Mouse (Mus musculus): ENCODE results near the gene Vhl. TPM values are rescaled to one million over a fixed set of nuclear protein-coding genes. Genes with fewer than 3 reads are reported as not detected.
A peak's percentile ranks its signal among the peaks of the same experiment; 100 is the strongest.

Gene Vhl
- total and polyA plus RNA-seq, 3 experiments, result 8.3 to 11.2 (median 8.6) TPM

- TF ChIP-seq CTCF (IDR thresholded peaks at IDR 0.05) (no peak), POLR2A (IDR thresholded peaks at IDR 0.05; ENCODE audit: insufficient read depth, low read depth, low read length) (no peak), EP300 (IDR thresholded peaks at IDR 0.05; ENCODE audit: insufficient read depth, low read depth, low read length) (no peak)
- peak overlapping the region; percentile 87 for H3K4me3 ChIP-seq
- no peak for DNase-seq
- 0 out of 2 replicates have a peak, but pooled peaks cover 2% of the 10 kb centered on the region for H3K36me3 ChIP-seq (ENCODE audit: control insufficient read depth, insufficient read depth, low read length)
- H3K79me2 ChIP-seq (replicated peaks; ENCODE audit: control insufficient read depth, insufficient read depth, low read length), result peaks cover 5% of the 10 kb centered on the region
- peak overlapping the region; percentile 73 for H3K9ac ChIP-seq (ENCODE audit: low read depth, low read length)
- peak overlapping the region; percentile 94 for H3K27ac ChIP-seq
- H3K27me3 ChIP-seq (ENCODE audit: control insufficient read depth, insufficient read depth, low read length), result no peaks in the 10 kb centered on the region
- intact Hi-C loops (cut with DNase I), result loop anchor here (1.0 to 5.0 kb wide), 3 partner anchors 20 to 121 kb away; partner anchors contain the start of genes Creld1, Emc3 and Fancd2
- peaks cover 4% of the 10 kb centered on the region for H3K4me1 ChIP-seq (ENCODE audit: control insufficient read depth, insufficient read depth, low read length)
- 59% methylated on average over 12 of the region's 12 CpGs for WGBS
These were observed 19.8 kb upstream of the Vhl start for GRCm38 (mm10) chr6:113603993-113604392.

- H3K36me3 ChIP-seq (ENCODE audit: control insufficient read depth, insufficient read depth, low read length), result 0 out of 2 replicates have a peak, but pooled peaks cover 2% of the 10 kb centered on the region
- peak within 1 kb of the TSS; percentile 87 for H3K4me3 ChIP-seq
- TF ChIP-seq CTCF (IDR thresholded peaks at IDR 0.05), result peak; percentile 75
- TF ChIP-seq POLR2A (IDR thresholded peaks at IDR 0.05; ENCODE audit: insufficient read depth, low read depth, low read length), result peak; percentile 71
- 0 out of 2 replicates have a peak, but pooled peaks have one; percentile 20 for TF ChIP-seq EP300 (IDR thresholded peaks at IDR 0.05; ENCODE audit: insufficient read depth, low read depth, low read length)
- peaks cover 5% of the 10 kb centered on the region for H3K79me2 ChIP-seq (replicated peaks; ENCODE audit: control insufficient read depth, insufficient read depth, low read length)
- H3K27me3 ChIP-seq (ENCODE audit: control insufficient read depth, insufficient read depth, low read length), result no peaks in the 10 kb centered on the region
- H3K4me1 ChIP-seq (ENCODE audit: control insufficient read depth, insufficient read depth, low read length), result peaks cover 4% of the 10 kb centered on the region
- H3K27ac ChIP-seq, result peak within 1 kb of the TSS; percentile 94
- peak; percentile 92 to 93 for DNase-seq
- intact Hi-C loops (cut with DNase I), result loop anchor here (1.0 to 5.0 kb wide), 3 partner anchors 20 to 121 kb away; partner anchors contain the start of genes Creld1, Emc3 and Fancd2
- peak within 1 kb of the TSS; percentile 93 for H3K9ac ChIP-seq (ENCODE audit: low read depth, low read length)
- under 1% methylated on average over 65 of the region's 65 CpGs for WGBS
These were observed 19.1 kb upstream of the Vhl start, which contains the start of gene Brk1 for GRCm38 (mm10) chr6:113604432-113605223. Gene Brk1, plus strand, starts transcription at chr6:113604772.

- no peak for DNase-seq
- Histone ChIP-seq H3K27me3 (ENCODE audit: control insufficient read depth, insufficient read depth, low read length) (no peaks in the 10 kb centered on the region), H3K79me2 (replicated peaks; ENCODE audit: control insufficient read depth, insufficient read depth, low read length) (peaks cover 5% of the 10 kb centered on the region), H3K4me1 (ENCODE audit: control insufficient read depth, insufficient read depth, low read length) (peaks cover 4% of the 10 kb centered on the region), H3K4me3 (peak overlapping the region; percentile 87), H3K36me3 (ENCODE audit: control insufficient read depth, insufficient read depth, low read length) (0 out of 2 replicates have a peak, but pooled peaks cover 2% of the 10 kb centered on the region), H3K27ac (peak overlapping the region; percentile 94), H3K9ac (ENCODE audit: low read depth, low read length) (peak overlapping the region; percentile 93)
- TF ChIP-seq CTCF (IDR thresholded peaks at IDR 0.05), result no peak
- TF ChIP-seq EP300 (IDR thresholded peaks at IDR 0.05; ENCODE audit: insufficient read depth, low read depth, low read length), result no peak
- no peak for TF ChIP-seq POLR2A (IDR thresholded peaks at IDR 0.05; ENCODE audit: insufficient read depth, low read depth, low read length)
- 3% methylated on average over 10 of the region's 10 CpGs for WGBS
- intact Hi-C loops (cut with DNase I), result no loop called here
These were observed 18.6 kb upstream of the Vhl start for GRCm38 (mm10) chr6:113605224-113605545.

GRCm38 (mm10) chr6:113608871-113609270, 14.9 kb upstream of the Vhl start:
- H3K9ac ChIP-seq (ENCODE audit: low read depth, low read length), result no peak overlapping the region
- peaks cover 10% of the 10 kb centered on the region for H3K36me3 ChIP-seq (ENCODE audit: control insufficient read depth, insufficient read depth, low read length)
- intact Hi-C loops (cut with DNase I), result no loop called here
- DNase-seq, result no peak
- peaks cover 8% of the 10 kb centered on the region for H3K4me1 ChIP-seq (ENCODE audit: control insufficient read depth, insufficient read depth, low read length)
- no peaks in the 10 kb centered on the region for H3K27me3 ChIP-seq (ENCODE audit: control insufficient read depth, insufficient read depth, low read length)
- WGBS, result 83% methylated on average over 6 of the region's 6 CpGs
- TF ChIP-seq CTCF (IDR thresholded peaks at IDR 0.05) (no peak), POLR2A (IDR thresholded peaks at IDR 0.05; ENCODE audit: insufficient read depth, low read depth, low read length) (no peak), EP300 (IDR thresholded peaks at IDR 0.05; ENCODE audit: insufficient read depth, low read depth, low read length) (no peak)
- H3K79me2 ChIP-seq (replicated peaks; ENCODE audit: control insufficient read depth, insufficient read depth, low read length), result peaks cover 5% of the 10 kb centered on the region
- no peak overlapping the region for H3K4me3 ChIP-seq
- no peak overlapping the region for H3K27ac ChIP-seq

GRCm38 (mm10) chr6:113609293-113609692, 14.5 kb upstream of the Vhl start:
- no peak for DNase-seq
- intact Hi-C loops (cut with DNase I), result no loop called here
- Histone ChIP-seq H3K4me3 (no peak overlapping the region), H3K4me1 (ENCODE audit: control insufficient read depth, insufficient read depth, low read length) (peaks cover 8% of the 10 kb centered on the region), H3K27ac (no peak overlapping the region), H3K27me3 (ENCODE audit: control insufficient read depth, insufficient read depth, low read length) (no peaks in the 10 kb centered on the region), H3K9ac (ENCODE audit: low read depth, low read length) (no peak overlapping the region), H3K79me2 (replicated peaks; ENCODE audit: control insufficient read depth, insufficient read depth, low read length) (peaks cover 6% of the 10 kb centered on the region), H3K36me3 (ENCODE audit: control insufficient read depth, insufficient read depth, low read length) (peaks cover 10% of the 10 kb centered on the region)
- 91% methylated on average over 7 of the region's 7 CpGs for WGBS
- TF ChIP-seq POLR2A (IDR thresholded peaks at IDR 0.05; ENCODE audit: insufficient read depth, low read depth, low read length), result no peak
- no peak for TF ChIP-seq CTCF (IDR thresholded peaks at IDR 0.05)
- TF ChIP-seq EP300 (IDR thresholded peaks at IDR 0.05; ENCODE audit: insufficient read depth, low read depth, low read length), result no peak

Measured in heart, adult 2 months (tissue).